Mouse (Mus musculus) embryonic fibroblast, embryonic 13.5 days (primary cell): ENCODE data around the gene C1qa.

Experiments used
- CTCF ChIP-seq: IDR thresholded peaks from 2 replicates; pipeline ENCODE4 v1.5.1; 2011; ENCODE audit warnings: mild to moderate bottlenecking, control low read depth, low read length, moderate library complexity, borderline replicate concordance; ENCODE audit not compliant: insufficient read depth
- POLR2A ChIP-seq: IDR thresholded peaks from 2 replicates; pipeline ENCODE4 v1.6.1; 2011; ENCODE audit warnings: low read depth, mild to moderate bottlenecking, control low read depth, low read length, moderate library complexity

DNA sequence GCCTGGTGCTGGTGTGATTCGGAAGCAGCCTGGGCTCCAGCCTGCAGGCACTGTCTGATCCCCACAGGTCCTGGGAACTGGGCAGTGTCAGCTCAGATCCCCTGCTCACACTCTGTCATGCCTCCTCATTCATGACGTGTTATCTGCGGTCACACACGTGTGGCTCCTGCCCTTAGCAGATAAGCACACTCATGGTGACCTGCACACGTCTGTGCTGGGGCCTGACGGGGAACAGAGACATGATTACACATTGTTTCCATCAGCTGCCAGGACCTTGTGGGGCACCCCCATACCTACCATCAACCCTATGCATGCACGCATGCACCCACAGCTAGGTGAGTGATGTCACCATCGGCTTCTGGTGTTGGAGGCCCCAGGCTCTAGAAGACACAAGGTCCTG is 31.9 kb upstream of the C1qa start:
- no peak for TF ChIP-seq POLR2A
- TF ChIP-seq CTCF = no peak
